29 mouse cellular contexts compared by ENCODE assay signal in the genomic region with DNA sequence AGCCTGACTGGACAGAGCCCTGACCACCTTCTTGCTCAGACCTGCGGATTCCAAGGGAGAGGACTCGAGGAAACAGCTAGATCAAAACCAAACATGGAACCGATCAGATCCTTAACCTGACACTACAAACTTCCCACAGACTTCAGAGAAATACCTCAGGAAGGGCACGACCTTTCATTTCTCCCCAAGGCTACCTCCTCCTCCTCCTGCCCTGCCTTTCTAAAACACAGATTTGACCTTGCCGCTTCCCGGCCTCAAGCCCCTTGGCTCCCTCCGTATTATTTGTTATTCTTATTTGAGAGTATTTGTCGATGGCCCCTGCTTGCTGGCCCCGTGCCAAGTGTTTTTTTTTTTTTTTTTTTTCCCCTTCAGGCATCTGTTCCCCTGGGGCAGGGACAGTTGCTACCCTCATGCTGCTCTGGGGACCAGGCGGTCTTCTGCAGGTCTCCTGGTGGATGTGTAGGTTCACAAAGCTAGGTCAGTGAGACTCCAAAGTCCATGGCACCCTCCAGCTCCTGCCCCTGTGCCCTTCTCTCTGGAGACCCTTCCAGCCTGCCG. TPM values are rescaled to one million over a fixed set of nuclear protein-coding genes. Genes with fewer than 3 reads are reported as not detected.
DNase-seq lines count a peak whose midpoint lies in the region; TF ChIP-seq lines count a peak whose summit lies in the region.
"Had no signal": no experiment of that assay in that cellular context is flagged by ENCODE, and none has a peak within 500 bp of the region (broad histone marks: within the 10 kb centered on the region; RNA-seq: fewer than 3 reads in every experiment).

No protein-coding gene starts in this region.

- no peak for DNase-seq in heart, embryonic 10.5 days (ENCODE audit: low spot score)
- DNase-seq in heart, adult 9 months (ENCODE audit: low spot score in 2 of 2) = no peak
- no peak for DNase-seq in thymus, adult 2 months
- no peak for DNase-seq in thymus, postnatal 14 days
- peak; percentile 43 for DNase-seq in embryo, embryonic 11 days
- DNase-seq in layer of hippocampus, adult 9-11 months = no peak
- DNase-seq in gastrocnemius, postnatal 36 days = no peak
- DNase-seq: adrenal gland, postnatal 25 days; cerebellum, adult 9-10 months; gastrocnemius, postnatal 10 days; heart, adult 2 months; heart, postnatal 4 days; kidney, adult 8-10 months; kidney, postnatal 14 days; left cerebral cortex, postnatal 4 days; liver; thymus, adult 18-20 months had no signal

- peaks cover 29% of the 10 kb centered on the region for H3K4me1 ChIP-seq in heart, embryonic 10.5 days
- peaks cover 9% of the 10 kb centered on the region for H3K4me1 ChIP-seq in thymus, adult 2 months (replicated peaks; ENCODE audit: control insufficient read depth, insufficient read depth, low read length)

- no peak overlapping the region for H3K4me3 ChIP-seq in heart, embryonic 10.5 days
- H3K4me3 ChIP-seq in thymus, adult 2 months (ENCODE audit: control insufficient read depth, insufficient read depth, low read length) = no peak overlapping the region
- H3K4me3 ChIP-seq: embryonic facial prominence, embryonic 13.5 days; erythroblast, embryonic 14.5 days; forebrain, embryonic 13.5 days; heart, adult 2 months; hindbrain, embryonic 15.5 days; intestine, embryonic 15.5 days; layer of hippocampus, adult 2 months; liver, embryonic 15.5 days; neural tube, embryonic 15.5 days had no signal

- no peaks in the 10 kb centered on the region for H3K36me3 ChIP-seq in heart, embryonic 10.5 days
- H3K36me3 ChIP-seq in thymus, adult 2 months (ENCODE audit: control insufficient read depth, insufficient read depth, low read length) = no peaks in the 10 kb centered on the region
- H3K36me3 ChIP-seq: embryonic facial prominence, embryonic 13.5 days; hindbrain, embryonic 15.5 days; intestine, embryonic 15.5 days; liver, embryonic 15.5 days; neural tube, embryonic 15.5 days had no signal

- intact Hi-C loops in gastrocnemius, postnatal 36 days (cut with DNase I) = no loop called here

- peaks cover 31% of the 10 kb centered on the region for H3K27me3 ChIP-seq in heart, embryonic 10.5 days (ENCODE audit: insufficient read depth, poor library complexity, severe bottlenecking)
- no peaks in the 10 kb centered on the region for H3K27me3 ChIP-seq in thymus, adult 2 months (ENCODE audit: control insufficient read depth, insufficient read depth, low read length)
- H3K27me3 ChIP-seq: embryonic facial prominence, embryonic 13.5 days; hindbrain, embryonic 15.5 days; intestine, embryonic 15.5 days; neural tube, embryonic 15.5 days had no signal

- no peaks in the 10 kb centered on the region for H3K9me3 ChIP-seq in heart, embryonic 10.5 days
- H3K9me3 ChIP-seq: embryonic facial prominence, embryonic 13.5 days; forebrain, embryonic 13.5 days; hindbrain, embryonic 15.5 days; intestine, embryonic 15.5 days; liver, embryonic 15.5 days; neural tube, embryonic 15.5 days had no signal

- 0 out of 2 replicates have a peak, but pooled peaks have one; percentile 16 for TF ChIP-seq POLR2A in thymus, adult 2 months (IDR thresholded peaks at IDR 0.05; ENCODE audit: control insufficient read depth, extremely low read depth, insufficient read depth, low read length, poor library complexity)

- no peak for TF ChIP-seq CTCF in thymus, adult 2 months (IDR thresholded peaks at IDR 0.05; ENCODE audit: borderline replicate concordance, control insufficient read depth, extremely low read depth, insufficient read depth, low read length, poor library complexity)

- H3K27ac ChIP-seq in heart, embryonic 10.5 days = peak overlapping the region; percentile 63
- no peak overlapping the region for H3K27ac ChIP-seq in thymus, adult 2 months (ENCODE audit: control insufficient read depth, insufficient read depth, low read length)
- H3K27ac ChIP-seq: embryonic facial prominence, embryonic 13.5 days; forebrain, embryonic 13.5 days; heart, adult 2 months; hindbrain, embryonic 15.5 days; intestine, embryonic 15.5 days; layer of hippocampus, adult 2 months; liver, embryonic 15.5 days; macrophage; neural tube, embryonic 15.5 days had no signal

- 34% methylated on average over 11 of the region's 11 CpGs for WGBS in heart, embryonic 10.5 days
- 65% methylated on average over 11 of the region's 11 CpGs for WGBS in thymus, adult 2 months

RNA-seq across cellular contexts. Expression of gene Lmx1b, which starts 26.2 kb away (rescaled TPM):
- polyA plus RNA-seq in heart, embryonic 10.5 days (2016; fragmentation: Nextera tagmentation; extraction: Ambion mirVana) = 0.11 and 0.83 TPM in 2 replicates
- polyA plus RNA-seq in thymus, adult 2 months (2012; rRNA removed) = 0.04 and 0.10 TPM in 2 replicates
- under 1 TPM; 0.13 to 0.25 TPM for total RNA-seq in gastrocnemius, postnatal 36 days (2021)
- polyA plus RNA-seq: erythroblast, embryonic 14.5 days; heart, embryonic 16.5 days; liver, embryonic 15.5 days; lung, postnatal 0 days; macrophage; stomach, embryonic 16.5 days had no signal
